Mouse (Mus musculus): ENCODE measurements around the gene Eno2. TPM values are rescaled to one million over a fixed set of nuclear protein-coding genes. Genes with fewer than 3 reads are reported as not detected.
A peak's percentile ranks its signal among the peaks of the same experiment; 100 is the strongest.
"Not testable (repeated sequence)": the region's sequence is repeated elsewhere in the genome, so short reads cannot be mapped to it uniquely, and the experiment has no call there.

The Eno2 gene
- polyA plus RNA-seq, 1 experiment from 2014 or later, result 4.5 TPM

GRCm38 (mm10) chr6:124807366-124807765 lies 37.9 kb upstream of the Eno2 start:
- Histone ChIP-seq H3K9ac (ENCODE audit: low read length) (no peak overlapping the region), H3K9me3 (ENCODE audit: control insufficient read depth, low read length) (no peaks in the 10 kb centered on the region), H3K36me3 (ENCODE audit: control insufficient read depth, insufficient read depth, low read length) (peaks cover 9% of the 10 kb centered on the region), H3K4me1 (ENCODE audit: control insufficient read depth, insufficient read depth, low read length) (peaks cover 23% of the 10 kb centered on the region), H3K4me2 (no peak overlapping the region), H3K27ac (ENCODE audit: low read depth, low read length) (no peak overlapping the region), H3K27me3 (ENCODE audit: control insufficient read depth, insufficient read depth, low read length) (no peaks in the 10 kb centered on the region), H3K4me3 (ENCODE audit: low read depth, low read length) (no peak overlapping the region)
- DNase-seq (ENCODE audit: low spot score, missing footprints) (peak; percentile 75), ATAC-seq (ENCODE audit: low FRiP score) (no peak)
- 90% methylated on average over 4 of the region's 4 CpGs for WGBS

- Histone ChIP-seq H3K4me2 (peak overlapping the region; percentile 47; the same call in 1 of the 2 replicates), H3K27ac (ENCODE audit: low read depth, low read length) (no peak overlapping the region; the same call in 1 of the 2 replicates), H3K9me3 (ENCODE audit: control insufficient read depth, low read length) (no peaks in the 10 kb centered on the region), H3K4me1 (ENCODE audit: control insufficient read depth, insufficient read depth, low read length) (peaks cover 20% of the 10 kb centered on the region), H3K9ac (ENCODE audit: low read length) (no peak overlapping the region), H3K36me3 (ENCODE audit: control insufficient read depth, insufficient read depth, low read length) (peaks cover 3% of the 10 kb centered on the region), H3K27me3 (ENCODE audit: control insufficient read depth, insufficient read depth, low read length) (no peaks in the 10 kb centered on the region), H3K4me3 (ENCODE audit: low read depth, low read length) (no peak overlapping the region)
- 74% methylated on average over 7 of the region's 7 CpGs for WGBS
- peak; percentile 81 for DNase-seq (ENCODE audit: low spot score, missing footprints)
- ATAC-seq (ENCODE audit: low FRiP score), result no peak
Measured at GRCm38 (mm10) chr6:124806446-124807140, 37.1 kb upstream of the Eno2 start.

DNA sequence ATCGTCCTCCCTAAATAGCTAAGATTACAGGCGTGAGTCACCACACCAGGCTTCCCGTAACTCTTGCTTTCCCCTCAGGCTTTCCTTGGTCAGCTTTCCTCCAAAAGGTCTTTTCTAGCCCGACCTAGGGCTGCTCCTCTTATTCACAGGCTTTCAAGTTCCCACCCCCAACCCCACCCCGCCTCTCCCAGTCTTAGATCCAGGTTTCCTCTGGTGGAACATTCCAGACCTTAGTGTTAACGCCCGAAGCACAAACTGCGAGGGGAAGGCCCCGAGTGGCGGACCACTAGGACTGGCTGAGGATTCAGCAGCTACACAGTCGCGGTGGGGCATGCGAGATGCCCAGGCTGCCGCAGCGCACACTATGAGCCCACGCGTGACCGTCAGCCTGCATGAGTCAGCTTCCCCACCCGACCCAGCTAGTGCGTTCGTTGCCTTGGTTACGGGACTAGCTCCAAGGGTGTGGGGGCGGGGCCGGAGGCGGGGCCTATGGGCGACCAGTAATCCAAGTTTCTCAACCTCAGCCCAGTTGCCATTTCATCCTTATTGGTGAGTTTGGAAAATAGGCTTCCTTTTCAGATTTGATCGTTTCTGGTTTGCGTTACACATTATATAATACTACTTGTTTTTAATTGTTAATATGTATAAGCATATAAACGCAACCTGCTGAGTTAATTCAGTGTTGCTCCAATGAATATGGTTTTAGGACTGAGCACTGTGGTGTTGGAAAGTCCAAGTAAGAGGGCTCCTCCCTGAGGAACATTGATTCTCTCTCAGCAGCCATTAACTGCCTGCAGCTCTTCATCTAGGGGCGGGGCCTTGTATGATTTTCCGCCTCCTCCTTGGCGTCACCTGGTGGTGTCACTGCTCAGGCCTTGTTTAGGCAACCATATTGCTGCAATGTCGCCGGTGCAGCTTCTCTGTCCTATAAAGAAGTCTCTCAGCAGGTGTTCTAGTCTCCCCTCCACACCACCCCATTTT lies 36.2 kb upstream of the Eno2 start:
- peaks cover 20% of the 10 kb centered on the region for H3K4me1 ChIP-seq (ENCODE audit: control insufficient read depth, insufficient read depth, low read length)
- H3K27me3 ChIP-seq (ENCODE audit: control insufficient read depth, insufficient read depth, low read length), result no peaks in the 10 kb centered on the region
- H3K9me3 ChIP-seq (ENCODE audit: control insufficient read depth, low read length), result no peaks in the 10 kb centered on the region
- peak; percentile 99 for DNase-seq (ENCODE audit: low spot score, missing footprints)
- peak overlapping the region; percentile 22 for H3K4me3 ChIP-seq (ENCODE audit: low read depth, low read length)
- peak overlapping the region; percentile 47 for H3K4me2 ChIP-seq
- H3K9ac ChIP-seq (ENCODE audit: low read length), result peak overlapping the region; percentile 37; the same call in 1 of the 2 replicates
- no peaks in the 10 kb centered on the region for H3K36me3 ChIP-seq (ENCODE audit: control insufficient read depth, insufficient read depth, low read length)
- WGBS, result 3% methylated on average over 34 of the region's 34 CpGs
- H3K27ac ChIP-seq (ENCODE audit: low read depth, low read length), result peak overlapping the region; percentile 40; the same call in 1 of the 2 replicates
- peak; percentile 77 for ATAC-seq (ENCODE audit: low FRiP score)

- Histone ChIP-seq H3K4me2 (no peak overlapping the region), H3K9ac (ENCODE audit: low read length) (no peak overlapping the region), H3K9me3 (ENCODE audit: control insufficient read depth, low read length) (no peaks in the 10 kb centered on the region), H3K27ac (ENCODE audit: low read depth, low read length) (no peak overlapping the region), H3K36me3 (ENCODE audit: control insufficient read depth, insufficient read depth, low read length) (no peaks in the 10 kb centered on the region), H3K4me3 (ENCODE audit: low read depth, low read length) (no peak overlapping the region), H3K4me1 (ENCODE audit: control insufficient read depth, insufficient read depth, low read length) (peaks cover 10% of the 10 kb centered on the region), H3K27me3 (ENCODE audit: control insufficient read depth, insufficient read depth, low read length) (no peaks in the 10 kb centered on the region)
- DNase-seq (ENCODE audit: low spot score, missing footprints), result no peak
- no peak for ATAC-seq (ENCODE audit: low FRiP score)
- 92% methylated on average over 3 of the region's 3 CpGs for WGBS
Measured at GRCm38 (mm10) chr6:124804341-124804740, 34.9 kb upstream of the Eno2 start.

DNA sequence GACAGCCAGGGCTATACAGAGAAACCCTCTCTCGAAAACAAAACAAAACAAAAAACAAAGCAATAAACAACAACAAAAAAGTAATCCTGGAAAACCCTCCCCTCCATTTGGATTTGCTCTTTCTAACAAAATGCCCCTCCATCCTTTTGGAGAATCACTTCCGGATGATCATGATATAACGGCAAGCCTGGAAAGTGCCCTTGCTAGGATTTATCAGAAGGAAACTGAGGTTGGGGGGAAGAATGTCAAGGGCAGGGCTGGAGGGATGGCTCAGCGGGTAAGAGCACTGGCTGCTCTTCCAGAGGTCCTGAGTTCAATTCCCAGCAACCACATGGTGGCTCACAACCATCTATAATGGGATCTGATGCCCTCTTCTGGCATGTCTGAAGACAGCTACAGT lies 34.2 kb upstream of the Eno2 start:
- not testable (repeated sequence) for H3K9me3 ChIP-seq (ENCODE audit: control insufficient read depth, low read length); H3K27ac ChIP-seq (ENCODE audit: low read depth, low read length); H3K4me2 ChIP-seq; H3K36me3 ChIP-seq (ENCODE audit: control insufficient read depth, insufficient read depth, low read length); H3K27me3 ChIP-seq (ENCODE audit: control insufficient read depth, insufficient read depth, low read length); ATAC-seq (ENCODE audit: low FRiP score); H3K4me1 ChIP-seq (ENCODE audit: control insufficient read depth, insufficient read depth, low read length); H3K9ac ChIP-seq (ENCODE audit: low read length); H3K4me3 ChIP-seq (ENCODE audit: low read depth, low read length)
- 95% methylated on average over 4 of the region's 4 CpGs for WGBS
- peak; percentile 75 for DNase-seq (ENCODE audit: low spot score, missing footprints)

- Histone ChIP-seq H3K4me2 (no peak overlapping the region), H3K36me3 (ENCODE audit: control insufficient read depth, insufficient read depth, low read length) (no peaks in the 10 kb centered on the region), H3K27me3 (ENCODE audit: control insufficient read depth, insufficient read depth, low read length) (no peaks in the 10 kb centered on the region), H3K4me3 (ENCODE audit: low read depth, low read length) (no peak overlapping the region), H3K27ac (ENCODE audit: low read depth, low read length) (no peak overlapping the region), H3K9me3 (ENCODE audit: control insufficient read depth, low read length) (no peaks in the 10 kb centered on the region), H3K4me1 (ENCODE audit: control insufficient read depth, insufficient read depth, low read length) (peaks cover 3% of the 10 kb centered on the region; the same call in 1 of the 2 replicates), H3K9ac (ENCODE audit: low read length) (no peak overlapping the region)
- ATAC-seq (ENCODE audit: low FRiP score) (no peak), DNase-seq (ENCODE audit: low spot score, missing footprints) (peak; percentile 57)
- WGBS, result 72% methylated on average over 3 of the region's 3 CpGs
Measured at GRCm38 (mm10) chr6:124803061-124803460, 33.6 kb upstream of the Eno2 start.

DNA sequence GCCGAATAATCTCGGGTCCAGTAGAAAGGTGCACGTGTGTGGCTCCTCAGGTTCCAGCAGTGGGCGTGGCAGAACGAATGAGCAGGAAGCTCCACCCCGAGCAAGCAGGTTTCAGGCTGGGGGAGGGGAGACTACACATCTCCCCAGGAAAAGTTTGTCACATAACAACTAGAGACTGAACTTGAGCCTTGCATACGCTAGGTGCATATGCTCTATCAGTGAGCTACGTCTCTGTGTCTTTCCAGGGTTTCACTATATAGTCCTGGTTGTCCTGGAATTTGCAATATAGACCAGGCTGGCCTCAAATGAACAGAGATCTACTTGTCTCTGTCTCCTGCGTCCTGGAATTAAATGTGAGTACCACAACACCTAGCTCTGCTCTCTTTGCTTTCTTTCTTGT lies 32.9 kb upstream of the Eno2 start:
- H3K4me1 ChIP-seq (ENCODE audit: control insufficient read depth, insufficient read depth, low read length); H3K27ac ChIP-seq (ENCODE audit: low read depth, low read length); ATAC-seq (ENCODE audit: low FRiP score); H3K36me3 ChIP-seq (ENCODE audit: control insufficient read depth, insufficient read depth, low read length); H3K9me3 ChIP-seq (ENCODE audit: control insufficient read depth, low read length); H3K4me3 ChIP-seq (ENCODE audit: low read depth, low read length); H3K9ac ChIP-seq (ENCODE audit: low read length); H3K4me2 ChIP-seq; H3K27me3 ChIP-seq (ENCODE audit: control insufficient read depth, insufficient read depth, low read length): not testable (repeated sequence)
- 12% methylated on average over 6 of the region's 9 CpGs for WGBS
- DNase-seq (ENCODE audit: low spot score, missing footprints), result peak; percentile 85

DNA sequence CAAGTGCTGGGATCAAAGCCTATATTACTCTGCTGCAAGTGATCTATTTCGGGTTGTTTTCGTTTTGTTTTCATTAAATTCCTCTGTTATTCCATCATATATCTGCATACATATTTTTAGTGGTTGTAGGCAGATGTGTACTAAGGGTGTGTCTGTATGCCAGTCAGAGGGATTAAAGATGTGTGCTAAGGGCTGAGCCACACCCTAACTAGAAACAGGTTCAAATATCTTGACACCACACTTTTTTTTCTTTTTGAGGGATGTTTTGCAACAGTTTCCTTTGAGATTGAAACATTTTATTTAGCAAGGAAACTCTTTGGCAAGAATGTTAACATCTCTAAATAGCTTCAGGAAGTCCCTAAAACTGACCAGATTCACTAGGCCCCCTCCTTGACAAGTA lies 26.7 kb upstream of the Eno2 start:
- ATAC-seq (ENCODE audit: low FRiP score), result no peak
- peak; percentile 23 for DNase-seq (ENCODE audit: low spot score, missing footprints)
- no peaks in the 10 kb centered on the region for H3K4me1 ChIP-seq (ENCODE audit: control insufficient read depth, insufficient read depth, low read length)
- H3K9me3 ChIP-seq (ENCODE audit: control insufficient read depth, low read length), result no peaks in the 10 kb centered on the region
- no peak overlapping the region for H3K4me3 ChIP-seq (ENCODE audit: low read depth, low read length)
- 77% methylated on average over 2 of the region's 2 CpGs for WGBS
- no peak overlapping the region for H3K27ac ChIP-seq (ENCODE audit: low read depth, low read length)
- no peak overlapping the region for H3K9ac ChIP-seq (ENCODE audit: low read length)
- no peaks in the 10 kb centered on the region for H3K36me3 ChIP-seq (ENCODE audit: control insufficient read depth, insufficient read depth, low read length)
- H3K4me2 ChIP-seq, result no peak overlapping the region
- no peaks in the 10 kb centered on the region for H3K27me3 ChIP-seq (ENCODE audit: control insufficient read depth, insufficient read depth, low read length)

GRCm38 (mm10) chr6:124795781-124796180 lies 26.3 kb upstream of the Eno2 start:
- Histone ChIP-seq H3K36me3 (ENCODE audit: control insufficient read depth, insufficient read depth, low read length) (no peaks in the 10 kb centered on the region), H3K4me1 (ENCODE audit: control insufficient read depth, insufficient read depth, low read length) (no peaks in the 10 kb centered on the region), H3K9ac (ENCODE audit: low read length) (no peak overlapping the region), H3K27me3 (ENCODE audit: control insufficient read depth, insufficient read depth, low read length) (no peaks in the 10 kb centered on the region), H3K9me3 (ENCODE audit: control insufficient read depth, low read length) (no peaks in the 10 kb centered on the region), H3K27ac (ENCODE audit: low read depth, low read length) (no peak overlapping the region), H3K4me2 (no peak overlapping the region), H3K4me3 (ENCODE audit: low read depth, low read length) (no peak overlapping the region)
- WGBS, result 86% methylated on average over 4 of the region's 4 CpGs
- ATAC-seq (ENCODE audit: low FRiP score) (no peak), DNase-seq (ENCODE audit: low spot score, missing footprints) (peak; percentile 61)
